31 mouse cellular contexts compared by ENCODE assay signal in the genomic region with DNA sequence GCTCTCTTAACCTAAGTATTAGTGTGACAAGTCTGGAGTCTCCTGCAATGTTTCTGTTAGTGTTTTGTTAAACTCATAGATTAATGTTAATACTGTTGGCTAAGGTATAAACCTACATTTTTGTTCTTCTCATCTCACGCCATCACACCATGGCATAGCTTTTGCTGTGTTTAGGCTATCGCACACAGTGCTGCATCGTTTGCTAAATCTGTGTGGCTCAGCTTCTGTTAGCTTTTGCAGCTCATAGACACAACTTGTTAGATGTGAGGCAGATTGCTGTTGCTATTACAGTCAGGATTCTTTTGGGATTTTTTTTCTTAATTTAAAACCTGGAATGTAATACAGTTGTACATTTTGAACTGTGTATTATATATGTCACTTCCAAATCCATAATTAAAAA.
"Had no signal": no experiment of that assay in that cellular context is flagged by ENCODE, and none has a peak within 500 bp of the region (broad histone marks: within the 10 kb centered on the region; RNA-seq: fewer than 3 reads in every experiment).

No protein-coding gene starts in this region.

- H3K36me3 ChIP-seq: limb, embryonic 10.5 days; limb, embryonic 12.5 days; limb, embryonic 13.5 days; limb, embryonic 15.5 days; liver, embryonic 12.5 days; liver, embryonic 13.5 days; liver, embryonic 15.5 days; lung, embryonic 15.5 days; midbrain, embryonic 10.5 days; midbrain, embryonic 12.5 days; midbrain, embryonic 13.5 days; midbrain, embryonic 15.5 days had no signal

- H3K9me3 ChIP-seq: limb, embryonic 10.5 days; limb, embryonic 12.5 days; limb, embryonic 13.5 days; limb, embryonic 15.5 days; liver, embryonic 13.5 days; liver, embryonic 15.5 days; lung, embryonic 15.5 days; midbrain, embryonic 10.5 days; midbrain, embryonic 12.5 days; midbrain, embryonic 13.5 days; midbrain, embryonic 15.5 days had no signal

- H3K4me3 ChIP-seq: left cerebral cortex, adult 2 months; limb, embryonic 10.5 days; limb, embryonic 12.5 days; limb, embryonic 13.5 days; limb, embryonic 15.5 days; liver, embryonic 12.5 days; liver, embryonic 13.5 days; liver, embryonic 15.5 days; lung, embryonic 15.5 days; megakaryocyte, embryonic 14.5 days; midbrain, embryonic 10.5 days; midbrain, embryonic 12.5 days; midbrain, embryonic 13.5 days; midbrain, embryonic 15.5 days; myocyte had no signal

- DNase-seq: left cerebral cortex, postnatal 4 days; liver; liver, embryonic 13.5 days; liver, postnatal 0 days; lung, adult 18-20 months; lung, adult 2 months; lung, embryonic 14.5 days; lung, postnatal 10 days; lung, postnatal 14 days; lung, postnatal 36 days; lung, postnatal 4 days; midbrain, embryonic 14.5 days had no signal

- H3K27ac ChIP-seq: left cerebral cortex, adult 2 months; limb, embryonic 10.5 days; limb, embryonic 12.5 days; limb, embryonic 13.5 days; limb, embryonic 15.5 days; liver, embryonic 12.5 days; liver, embryonic 13.5 days; liver, embryonic 14.5 days; liver, embryonic 15.5 days; lung, embryonic 15.5 days; macrophage; midbrain, embryonic 10.5 days; midbrain, embryonic 12.5 days; midbrain, embryonic 13.5 days; midbrain, embryonic 15.5 days had no signal

- ATAC-seq: liver, embryonic 12.5 days; liver, postnatal 0 days; lung, postnatal 0 days; midbrain, embryonic 13.5 days; midbrain, embryonic 15.5 days; midbrain, embryonic 16.5 days had no signal

- H3K27me3 ChIP-seq: limb, embryonic 12.5 days; limb, embryonic 13.5 days; limb, embryonic 15.5 days; liver, embryonic 12.5 days; liver, embryonic 13.5 days; liver, embryonic 15.5 days; lung, embryonic 15.5 days; megakaryocyte, embryonic 14.5 days; midbrain, embryonic 12.5 days; midbrain, embryonic 13.5 days; midbrain, embryonic 15.5 days had no signal

- H3K4me1 ChIP-seq: limb, embryonic 10.5 days; limb, embryonic 12.5 days; limb, embryonic 13.5 days; limb, embryonic 15.5 days; liver, embryonic 12.5 days; liver, embryonic 13.5 days; liver, embryonic 15.5 days; lung, embryonic 15.5 days; megakaryocyte, embryonic 14.5 days; midbrain, embryonic 10.5 days; midbrain, embryonic 12.5 days; midbrain, embryonic 13.5 days; midbrain, embryonic 15.5 days had no signal

- H3K4me2 ChIP-seq: limb, embryonic 12.5 days; limb, embryonic 13.5 days; limb, embryonic 15.5 days; liver, embryonic 11.5 days; liver, embryonic 12.5 days; liver, embryonic 13.5 days; liver, embryonic 15.5 days; lung, embryonic 14.5 days; lung, embryonic 15.5 days; midbrain, embryonic 12.5 days; midbrain, embryonic 13.5 days; midbrain, embryonic 15.5 days had no signal

- H3K9ac ChIP-seq: limb, embryonic 12.5 days; limb, embryonic 13.5 days; limb, embryonic 15.5 days; liver, embryonic 12.5 days; liver, embryonic 13.5 days; liver, embryonic 14.5 days; liver, embryonic 15.5 days; liver, postnatal 0 days; lung, embryonic 14.5 days; lung, embryonic 15.5 days; midbrain, embryonic 12.5 days; midbrain, embryonic 13.5 days; midbrain, embryonic 15.5 days had no signal
